ENCODE assay signal across 8 mouse cellular contexts in genomic region chr16:89831172-89831571, GRCm38 (mm10).
DNase-seq lines count a peak whose midpoint lies in the region; ATAC-seq and TF ChIP-seq lines count a peak whose summit lies in the region.

No protein-coding gene starts in this region.

- no peak overlapping the region for H3K4me3 ChIP-seq in spleen, adult 2 months (ENCODE audit: extremely low read depth, insufficient read depth, insufficient read length)
- H3K4me3 ChIP-seq in forebrain, embryonic 13.5 days = no peak overlapping the region
- no peak overlapping the region for H3K4me3 ChIP-seq in lung, postnatal 0 days (ENCODE audit: low read depth, low read length)

- WGBS in spleen, adult 2 months = 51% methylated on average over 10 of the region's 10 CpGs
- WGBS in forebrain, embryonic 13.5 days = 35% methylated on average over 10 of the region's 10 CpGs
- 30% methylated on average over 10 of the region's 10 CpGs for WGBS in lung, postnatal 0 days

- H3K4me2 ChIP-seq in forebrain, embryonic 13.5 days = 0 out of 2 replicates have a peak overlapping the region, but pooled peaks have one; percentile 7
- H3K4me2 ChIP-seq in lung, postnatal 0 days (replicated peaks; ENCODE audit: low read depth, low read length) = peak overlapping the region; percentile 31; the same call in 1 of the 2 replicates

- no peak for ATAC-seq in cerebellum, adult (ENCODE audit: insufficient number of reproducible peaks, low FRiP score, low TSS enrichment)
- ATAC-seq in forebrain, embryonic 13.5 days = peak; percentile 63; the same call in 1 of the 2 replicates
- ATAC-seq in lung, postnatal 0 days = no peak

- H3K4me1 ChIP-seq in spleen, adult 2 months (ENCODE audit: control insufficient read depth, insufficient read depth, insufficient read length) = no peaks in the 10 kb centered on the region
- H3K4me1 ChIP-seq in forebrain, embryonic 13.5 days = peaks cover 9% of the 10 kb centered on the region; the same call in 1 of the 2 replicates
- H3K4me1 ChIP-seq in lung, postnatal 0 days (ENCODE audit: insufficient read depth, low read depth, low read length) = no peaks in the 10 kb centered on the region

- peak; percentile 63 to 75 for DNase-seq in cerebellum, adult 18-20 months
- no peak for DNase-seq in spleen, adult 2 months (ENCODE audit: low read depth in 1 of 2, low spot score in 2 of 2)
- no peak for DNase-seq in spleen, adult 12 weeks (ENCODE audit: low spot score)
- peak; percentile 23 to 44 for DNase-seq in kidney, adult 8-10 months
- DNase-seq in lung, postnatal 0 days (ENCODE audit: low spot score) = peak; percentile 85
- peak; percentile 32 for DNase-seq in thymus, postnatal 25 days

- H3K9me3 ChIP-seq in forebrain, embryonic 13.5 days (replicated peaks) = no peaks in the 10 kb centered on the region
- no peaks in the 10 kb centered on the region for H3K9me3 ChIP-seq in lung, postnatal 0 days (ENCODE audit: low read length)

- H3K9ac ChIP-seq in forebrain, embryonic 13.5 days = no peak overlapping the region
- H3K9ac ChIP-seq in lung, postnatal 0 days (replicated peaks; ENCODE audit: low read depth) = no peak overlapping the region

- H3K36me3 ChIP-seq in spleen, adult 2 months (ENCODE audit: control insufficient read depth, insufficient read depth, low read length) = no peaks in the 10 kb centered on the region
- H3K36me3 ChIP-seq in forebrain, embryonic 13.5 days (ENCODE audit: poor library complexity, severe bottlenecking) = peaks cover 17% of the 10 kb centered on the region
- no peaks in the 10 kb centered on the region for H3K36me3 ChIP-seq in lung, postnatal 0 days (ENCODE audit: insufficient read depth, low read length)

- peak; percentile 4; the same call in 1 of the 2 replicates for TF ChIP-seq CTCF in spleen, adult 2 months (IDR thresholded peaks at IDR 0.05; ENCODE audit: extremely low read depth, insufficient read depth, insufficient read length, insufficient replicate concordance)
- peak; percentile 80 for TF ChIP-seq CTCF in lung, postnatal 0 days (IDR thresholded peaks at IDR 0.05)

- no peaks in the 10 kb centered on the region for H3K27me3 ChIP-seq in spleen, adult 2 months (ENCODE audit: control insufficient read depth, insufficient read depth, low read length)
- H3K27me3 ChIP-seq in forebrain, embryonic 13.5 days = no peaks in the 10 kb centered on the region
- no peaks in the 10 kb centered on the region for H3K27me3 ChIP-seq in lung, postnatal 0 days (replicated peaks; ENCODE audit: insufficient read depth, low read length)

- no peak overlapping the region for H3K27ac ChIP-seq in spleen, adult 2 months (ENCODE audit: insufficient read depth, low read length)
- no peak overlapping the region for H3K27ac ChIP-seq in forebrain, embryonic 13.5 days
- peak overlapping the region; percentile 55; the same call in 1 of the 2 replicates for H3K27ac ChIP-seq in lung, postnatal 0 days (ENCODE audit: low read length)

- TF ChIP-seq POLR2A in spleen, adult 2 months (IDR thresholded peaks at IDR 0.05; ENCODE audit: low read depth, low read length) = no peak

- no peak for TF ChIP-seq EP300 in lung, postnatal 0 days (IDR thresholded peaks at IDR 0.05)

Comparison
In these comparisons a context has a peak if more than half of its experiments do, and no peak if none do; other contexts are left out.
1. DNase-seq: peak in cerebellum, adult 18-20 months (2 of 2), kidney, adult 8-10 months (2 of 2), lung, postnatal 0 days (single experiment) and thymus, postnatal 25 days (single experiment); none in spleen, adult 2 months (0 of 2) and spleen, adult 12 weeks (single experiment).